Mouse (Mus musculus) CH12.LX (cell line): ENCODE measurements around the gene Kxd1.

Source experiments
- CTCF ChIP-seq, 2 experiments: IDR thresholded peaks in 1 of 2; conservative IDR thresholded peaks in 1 of 2; 2 replicates each; pipeline ENCODE4 v1.5.1; 2011 to 2012; ENCODE audit warnings: low read depth in 2 of 2, low read length in 2 of 2, improper control_type of control experiment in 1 of 2, inconsistent platforms in 1 of 2, mild to moderate bottlenecking in 1 of 2, moderate library complexity in 1 of 2
- E2F4 ChIP-seq: IDR thresholded peaks from 2 replicates; pipeline ENCODE4 v1.6.1; 2011; ENCODE audit warnings: low read depth, low read length, improper control_type of control experiment; ENCODE audit not compliant: insufficient replicate concordance
- EP300 ChIP-seq: IDR thresholded peaks from 2 replicates; pipeline ENCODE4 v1.6.1; 2011; ENCODE audit warnings: low read length, improper control_type of control experiment
- HCFC1 ChIP-seq: IDR thresholded peaks from 2 replicates; pipeline ENCODE4 v1.6.1; 2012; ENCODE audit warnings: low read depth, mild to moderate bottlenecking, inconsistent platforms, low read length, improper control_type of control experiment
- IRF4 ChIP-seq: IDR thresholded peaks from 2 replicates; pipeline ENCODE4 v1.6.1; 2014; ENCODE audit warnings: low read depth, mild to moderate bottlenecking, inconsistent platforms, low read length, improper control_type of control experiment
- MAX ChIP-seq: IDR thresholded peaks from 2 replicates; pipeline ENCODE4 v1.6.1; 2011; ENCODE audit warnings: low read length, improper control_type of control experiment
- MYC ChIP-seq: IDR thresholded peaks from 2 replicates; pipeline ENCODE4 v1.6.1; 2011; ENCODE audit warnings: low read depth, mild to moderate bottlenecking, improper control_type of control experiment, low read length
- NRF1 ChIP-seq: IDR thresholded peaks from 2 replicates; pipeline ENCODE4 v1.6.1; 2014; ENCODE audit warnings: low read depth, mild to moderate bottlenecking, inconsistent platforms, low read length, improper control_type of control experiment, moderate library complexity
- POLR2A ChIP-seq: IDR thresholded peaks from 2 replicates; pipeline ENCODE4 v1.6.1; 2011; ENCODE audit warnings: low read depth, mild to moderate bottlenecking, improper control_type of control experiment, low read length
- SIN3A ChIP-seq: IDR thresholded peaks from 2 replicates; pipeline ENCODE4 v1.6.1; 2012; ENCODE audit warnings: low read length, improper control_type of control experiment, inconsistent platforms
- USF1 ChIP-seq: IDR thresholded peaks from 2 replicates; pipeline ENCODE4 v1.6.1; 2014; ENCODE audit warnings: low read depth, mild to moderate bottlenecking, inconsistent platforms, low read length, improper control_type of control experiment
- ZNF384 ChIP-seq: IDR thresholded peaks from 2 replicates; pipeline ENCODE4 v1.6.1; 2012; ENCODE audit warnings: low read depth, low read length, improper control_type of control experiment, inconsistent platforms

DNA sequence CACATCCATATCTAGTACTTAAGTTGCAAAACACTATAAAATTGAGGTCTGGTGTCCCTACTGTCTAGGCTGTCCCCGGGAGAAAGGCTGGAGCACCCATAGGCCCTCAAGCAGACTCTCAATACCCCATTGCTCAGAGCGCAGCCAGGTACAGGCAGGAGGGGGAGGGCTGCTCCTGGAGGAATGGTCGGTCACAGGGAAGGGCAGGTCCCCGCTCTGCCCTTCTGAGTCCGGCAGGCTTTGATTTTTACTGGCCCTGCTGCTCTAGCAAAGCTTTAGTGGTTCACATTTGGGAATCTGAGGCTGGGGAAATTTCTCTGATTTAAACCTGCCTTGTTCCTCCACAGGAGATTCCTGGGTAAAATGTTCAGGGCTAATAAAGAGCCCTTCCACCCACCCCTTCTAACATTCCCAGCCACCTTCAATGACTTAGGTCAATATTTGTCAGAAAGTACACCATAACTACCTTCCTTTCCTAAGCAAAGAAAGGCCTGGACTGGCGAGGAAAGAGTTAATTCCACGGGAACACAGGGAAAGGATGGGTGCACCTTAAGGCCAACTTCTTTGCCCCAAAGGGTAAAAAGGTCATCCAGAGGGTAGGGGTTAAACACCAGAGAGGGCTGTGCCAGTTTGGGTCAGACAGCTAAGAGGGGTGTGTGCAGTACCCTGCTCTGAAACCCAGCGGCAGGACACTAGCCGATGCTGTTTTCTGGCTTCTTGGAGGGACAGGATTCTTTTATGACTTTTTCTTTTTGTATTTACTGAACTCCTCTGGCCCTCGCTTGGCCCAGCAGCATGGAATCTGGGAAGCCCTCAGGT, 37.5 kb downstream of the Kxd1 start:
- no peak for TF ChIP-seq E2F4
- no peak for TF ChIP-seq ZNF384
- TF ChIP-seq USF1, result no peak
- no peak for TF ChIP-seq POLR2A
- TF ChIP-seq SIN3A, result no peak
- no peak for TF ChIP-seq MYC
- TF ChIP-seq CTCF (conservative IDR thresholded peaks at IDR 0.05 in 1 of 2, IDR thresholded peaks at IDR 0.05 in 1 of 2; ENCODE audit: low read depth in 2 of 2, low read length in 2 of 2), result no peak
- TF ChIP-seq NRF1, result no peak
- TF ChIP-seq IRF4, result no peak
- no peak for TF ChIP-seq MAX
- TF ChIP-seq HCFC1, result no peak
- no peak for TF ChIP-seq EP300
